Mouse (Mus musculus) intestine, embryonic 16.5 days (tissue): ENCODE measurements around the gene Fgfr2. TPM values are rescaled to one million over a fixed set of nuclear protein-coding genes. Genes with fewer than 3 reads are reported as not detected.

Experiments
- ATAC-seq: fragments of 200-750 bp; cut with Nextera tagmentation; 2 replicates; pipeline ENCODE4 v1.8.0; 2017; ENCODE audit warnings: moderate TSS enrichment, moderate library complexity
- H3K27ac ChIP-seq: fragments of 300-500 bp; sonication (generic); 2 replicates; pipeline ENCODE4 v1.5.1; 2014; ENCODE audit warnings: mild to moderate bottlenecking, low read length
- H3K27me3 ChIP-seq: fragments of 300-500 bp; sonication (generic); replicated peaks from 2 replicates; pipeline ENCODE4 v1.6.1; 2014; ENCODE audit warnings: low read length, control low read depth, mixed read lengths; ENCODE audit not compliant: control insufficient read depth, insufficient read depth
- H3K36me3 ChIP-seq: fragments of 300-500 bp; sonication (generic); 2 replicates; pipeline ENCODE4 v1.6.1; 2014; ENCODE audit warnings: low read length, control low read depth; ENCODE audit not compliant: control insufficient read depth, insufficient read depth
- H3K4me1 ChIP-seq: fragments of 300-500 bp; sonication (generic); 2 replicates; pipeline ENCODE4 v1.6.1; 2014; ENCODE audit warnings: low read length, control low read depth, mixed read lengths; ENCODE audit not compliant: control insufficient read depth, insufficient read depth
- H3K4me2 ChIP-seq: fragments of 300-500 bp; sonication (generic); 2 replicates; pipeline ENCODE4 v1.6.1; 2014; ENCODE audit warnings: low read depth, low read length, control low read depth
- H3K4me3 ChIP-seq: fragments of 300-500 bp; sonication (generic); 2 replicates; pipeline ENCODE4 v1.5.1; 2014; ENCODE audit warnings: mild to moderate bottlenecking, low read length
- H3K9ac ChIP-seq: fragments of 300-500 bp; sonication (generic); 2 replicates; pipeline ENCODE4 v1.6.1; 2014; ENCODE audit warnings: low read depth, low read length
- H3K9me3 ChIP-seq: fragments of 300-500 bp; sonication (generic); 2 replicates; pipeline ENCODE4 v1.6.1; 2016; ENCODE audit warnings: low read length, control low read depth; ENCODE audit not compliant: control insufficient read depth
- WGBS: fragments of 180-500 bp; shearing (Covaris S2); extraction: QIAGEN DNeasy Blood & Tissue Kit; methylation state at CpG from one replicate; pipeline ENCODE4 v1.1.7; 2014; 5-methylcytosine and 5-hydroxymethylcytosine counted together
- polyA plus RNA-seq: library from polyadenylated mRNA; unstranded; fragments of >200 nt; fragmentation: Nextera tagmentation; extraction: Ambion mirVana; gene quantifications from 2 replicates; pipeline ENCODE4 v1.2.1, GENCODE M21; 2015

The Fgfr2 gene
- polyA plus RNA-seq, 1 experiment from 2014 or later: 47.3 TPM

GRCm38 (mm10) chr7:133011191-133011590 is 112.0 kb downstream of the Fgfr2 start:
- Histone ChIP-seq H3K27ac (peak overlapping the region; percentile 64), H3K9me3 (no peaks in the 10 kb centered on the region), H3K9ac (no peak overlapping the region), H3K4me2 (0 out of 2 replicates have a peak overlapping the region, but pooled peaks have one; percentile 16), H3K27me3 (no peaks in the 10 kb centered on the region), H3K4me1 (peaks cover 82% of the 10 kb centered on the region), H3K36me3 (0 out of 2 replicates have a peak, but pooled peaks cover 5% of the 10 kb centered on the region), H3K4me3 (no peak overlapping the region)
- WGBS: 11% methylated on average over 5 of the region's 5 CpGs
- ATAC-seq: peak; percentile 56

- Histone ChIP-seq H3K9ac (no peak overlapping the region), H3K4me3 (no peak overlapping the region), H3K36me3 (0 out of 2 replicates have a peak, but pooled peaks cover 5% of the 10 kb centered on the region), H3K4me2 (no peak overlapping the region), H3K27ac (no peak overlapping the region), H3K27me3 (no peaks in the 10 kb centered on the region), H3K9me3 (no peaks in the 10 kb centered on the region), H3K4me1 (peaks cover 79% of the 10 kb centered on the region)
- WGBS: 71% methylated on average over 3 of the region's 3 CpGs
- no peak for ATAC-seq
These were observed 112.7 kb downstream of the Fgfr2 start for GRCm38 (mm10) chr7:133010477-133010876.

DNA sequence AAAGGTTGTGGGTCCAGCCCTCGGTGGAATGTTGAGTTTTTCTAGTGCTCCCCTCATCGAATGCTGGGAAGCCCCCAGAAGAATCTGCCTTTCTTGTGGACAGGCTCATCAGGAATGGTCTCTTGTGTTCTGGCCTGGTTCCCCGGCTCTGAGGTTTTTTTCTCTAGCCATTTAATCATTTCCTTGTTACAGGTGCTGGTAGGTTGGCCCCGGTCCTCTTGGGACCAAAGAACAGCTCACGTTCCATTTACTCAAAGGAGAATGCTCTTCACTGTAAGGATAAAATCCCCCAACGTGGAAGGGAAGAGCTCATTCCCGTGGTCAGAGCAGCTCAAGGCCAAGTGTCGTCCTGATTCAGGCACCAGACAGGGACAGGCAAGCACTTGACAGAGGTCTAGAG is 113.5 kb downstream of the Fgfr2 start:
- H3K4me3 ChIP-seq: no peak overlapping the region
- no peaks in the 10 kb centered on the region for H3K9me3 ChIP-seq
- H3K27me3 ChIP-seq: no peaks in the 10 kb centered on the region
- H3K9ac ChIP-seq: no peak overlapping the region
- 0 out of 2 replicates have a peak overlapping the region, but pooled peaks have one; percentile 17 for H3K27ac ChIP-seq
- H3K4me2 ChIP-seq: no peak overlapping the region
- no peak for ATAC-seq
- peaks cover 72% of the 10 kb centered on the region for H3K4me1 ChIP-seq
- 0 out of 2 replicates have a peak, but pooled peaks cover 5% of the 10 kb centered on the region for H3K36me3 ChIP-seq
- WGBS: 67% methylated on average over 8 of the region's 8 CpGs

- no peaks in the 10 kb centered on the region for H3K9me3 ChIP-seq
- ATAC-seq: no peak
- H3K36me3 ChIP-seq: 0 out of 2 replicates have a peak, but pooled peaks cover 5% of the 10 kb centered on the region
- no peak overlapping the region for H3K4me3 ChIP-seq
- H3K27ac ChIP-seq: no peak overlapping the region; the same call in 1 of the 2 replicates
- no peak overlapping the region for H3K9ac ChIP-seq
- H3K4me2 ChIP-seq: no peak overlapping the region
- WGBS: 85% methylated on average over 4 of the region's 4 CpGs
- peaks cover 64% of the 10 kb centered on the region for H3K4me1 ChIP-seq
- no peaks in the 10 kb centered on the region for H3K27me3 ChIP-seq
These were observed 114.5 kb downstream of the Fgfr2 start for GRCm38 (mm10) chr7:133008663-133009062.

DNA sequence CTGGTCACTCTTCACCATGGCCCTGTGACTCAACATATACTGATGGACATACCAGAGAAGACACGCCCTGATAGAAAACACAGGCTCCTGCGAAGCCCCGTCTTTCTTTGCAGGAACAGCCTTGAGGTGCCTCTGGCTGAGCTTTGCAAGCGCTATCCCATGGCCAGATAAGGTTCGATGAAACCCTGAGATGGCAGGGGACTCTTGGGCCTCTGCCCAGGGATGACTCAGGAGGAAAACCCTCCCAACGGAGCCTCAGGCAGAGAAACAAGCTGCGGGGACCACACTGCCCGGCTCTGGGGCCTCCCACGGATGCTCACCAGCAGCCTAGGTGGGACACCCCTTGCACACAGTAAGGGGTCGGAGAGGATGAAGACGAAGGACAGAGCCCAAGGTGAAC is 115.8 kb downstream of the Fgfr2 start:
- H3K27ac ChIP-seq: peak overlapping the region; percentile 83
- peak; percentile 75 for ATAC-seq
- 0 out of 2 replicates have a peak, but pooled peaks cover 5% of the 10 kb centered on the region for H3K36me3 ChIP-seq
- H3K9ac ChIP-seq: peak overlapping the region; percentile 22
- 40% methylated on average over 11 of the region's 11 CpGs for WGBS
- H3K27me3 ChIP-seq: no peaks in the 10 kb centered on the region
- no peaks in the 10 kb centered on the region for H3K9me3 ChIP-seq
- H3K4me2 ChIP-seq: no peak overlapping the region
- H3K4me1 ChIP-seq: peaks cover 56% of the 10 kb centered on the region
- H3K4me3 ChIP-seq: no peak overlapping the region

DNA sequence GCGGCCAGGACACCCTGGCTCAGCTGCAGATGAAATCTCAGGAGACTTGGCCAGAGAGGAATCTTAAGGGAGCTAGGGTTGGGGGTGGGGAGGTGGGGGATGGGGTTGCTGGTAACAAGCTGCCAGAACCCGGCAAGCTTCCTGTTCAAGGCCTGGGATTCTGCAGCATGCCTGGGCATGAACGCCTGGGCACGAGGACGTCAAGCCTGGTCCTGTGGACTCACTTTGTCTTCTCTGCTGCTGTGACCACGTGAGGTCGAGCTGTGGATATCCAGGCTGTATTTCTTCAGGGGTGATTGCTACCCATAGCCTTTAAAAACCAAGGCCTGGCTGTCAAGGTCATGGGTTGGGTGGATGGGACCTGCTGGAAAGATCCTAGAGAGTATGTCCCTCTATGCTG is 117.4 kb downstream of the Fgfr2 start:
- WGBS: 70% methylated on average over 7 of the region's 7 CpGs
- peaks cover 41% of the 10 kb centered on the region for H3K4me1 ChIP-seq
- no peaks in the 10 kb centered on the region for H3K9me3 ChIP-seq
- no peak for ATAC-seq
- H3K36me3 ChIP-seq: 0 out of 2 replicates have a peak, but pooled peaks cover 5% of the 10 kb centered on the region
- H3K27ac ChIP-seq: no peak overlapping the region
- no peak overlapping the region for H3K9ac ChIP-seq
- H3K4me3 ChIP-seq: no peak overlapping the region
- no peaks in the 10 kb centered on the region for H3K27me3 ChIP-seq
- H3K4me2 ChIP-seq: no peak overlapping the region

DNA sequence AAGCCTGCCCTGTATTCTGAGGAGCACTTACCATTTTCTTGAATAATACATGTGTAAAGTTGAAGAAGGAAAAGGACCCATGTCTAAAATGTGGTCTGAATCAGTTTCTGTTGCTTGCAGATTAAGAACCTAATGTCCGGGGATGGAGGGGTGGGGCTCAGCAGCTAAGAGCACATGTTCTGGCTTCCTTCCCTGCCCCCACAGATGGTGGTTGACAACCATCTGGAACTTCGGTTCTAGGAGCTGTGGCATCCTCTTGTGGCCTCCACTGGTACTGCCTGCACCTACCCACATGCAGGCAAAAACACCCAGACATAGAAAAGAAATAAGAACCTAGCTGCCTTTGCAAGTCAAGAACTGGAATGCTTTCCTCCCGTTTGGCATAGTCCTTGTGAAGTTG is 119.7 kb downstream of the Fgfr2 start:
- Histone ChIP-seq H3K9ac (no peak overlapping the region), H3K4me1 (peaks cover 25% of the 10 kb centered on the region), H3K4me2 (no peak overlapping the region), H3K36me3 (peaks cover 11% of the 10 kb centered on the region), H3K27me3 (no peaks in the 10 kb centered on the region), H3K9me3 (no peaks in the 10 kb centered on the region), H3K27ac (no peak overlapping the region), H3K4me3 (no peak overlapping the region)
- no peak for ATAC-seq
- WGBS: 18% methylated on average over 3 of the region's 3 CpGs

DNA sequence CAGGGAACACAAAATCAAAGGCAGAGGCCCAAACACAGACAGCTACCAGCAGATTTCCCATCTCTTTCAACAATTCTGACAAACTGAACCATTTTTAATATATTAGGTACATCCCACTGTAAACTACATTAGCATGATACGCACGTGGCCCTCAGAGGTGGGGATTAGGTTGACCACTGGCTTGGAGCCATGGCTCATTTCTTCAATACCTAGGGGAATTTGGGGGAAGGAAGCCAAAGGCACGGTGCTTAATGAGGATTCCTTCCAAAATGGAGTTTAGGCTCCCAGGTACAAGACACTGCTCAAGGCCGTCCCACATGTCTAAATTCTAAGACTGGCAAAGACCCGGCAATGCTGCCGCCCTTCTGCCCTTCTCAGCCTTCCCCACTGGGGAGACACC is 120.9 kb downstream of the Fgfr2 start:
- 85% methylated on average over 6 of the region's 6 CpGs for WGBS
- Histone ChIP-seq H3K9me3 (no peaks in the 10 kb centered on the region), H3K36me3 (peaks cover 19% of the 10 kb centered on the region), H3K4me3 (no peak overlapping the region), H3K4me1 (peaks cover 14% of the 10 kb centered on the region), H3K27ac (no peak overlapping the region), H3K4me2 (no peak overlapping the region), H3K27me3 (no peaks in the 10 kb centered on the region), H3K9ac (no peak overlapping the region)
- no peak for ATAC-seq

GRCm38 (mm10) chr7:133001388-133001787 is 121.8 kb downstream of the Fgfr2 start:
- Histone ChIP-seq H3K27me3 (no peaks in the 10 kb centered on the region), H3K4me2 (no peak overlapping the region), H3K9ac (no peak overlapping the region), H3K36me3 (peaks cover 25% of the 10 kb centered on the region), H3K9me3 (no peaks in the 10 kb centered on the region), H3K4me3 (no peak overlapping the region), H3K27ac (no peak overlapping the region), H3K4me1 (peaks cover 7% of the 10 kb centered on the region)
- WGBS: 88% methylated on average over 3 of the region's 3 CpGs
- no peak for ATAC-seq

- WGBS: 92% methylated on average over 11 of the region's 11 CpGs
These were observed 124.1 kb downstream of the Fgfr2 start for GRCm38 (mm10) chr7:132999061-132999460.

More at GRCm38 (mm10) chr7:132999061-132999460, 124.1 kb downstream of the Fgfr2 start:
- Histone ChIP-seq H3K27ac (no peak overlapping the region), H3K9me3 (no peaks in the 10 kb centered on the region), H3K4me3 (no peak overlapping the region), H3K9ac (no peak overlapping the region), H3K27me3 (no peaks in the 10 kb centered on the region), H3K4me1 (peaks cover 7% of the 10 kb centered on the region), H3K4me2 (no peak overlapping the region), H3K36me3 (peaks cover 31% of the 10 kb centered on the region)
- ATAC-seq: no peak
